Mouse (Mus musculus): Measurements from ENCODE around the gene Ntf5.

The Ntf5 gene

GRCm38 (mm10) chr7:45435038-45435437 lies 21.5 kb downstream of the Ntf5 start:
- DNase-seq (ENCODE audit: low read depth) = no peak

- no peak for DNase-seq (ENCODE audit: low read depth)
Measured at GRCm38 (mm10) chr7:45436444-45436843, 22.9 kb downstream of the Ntf5 start.

DNA sequence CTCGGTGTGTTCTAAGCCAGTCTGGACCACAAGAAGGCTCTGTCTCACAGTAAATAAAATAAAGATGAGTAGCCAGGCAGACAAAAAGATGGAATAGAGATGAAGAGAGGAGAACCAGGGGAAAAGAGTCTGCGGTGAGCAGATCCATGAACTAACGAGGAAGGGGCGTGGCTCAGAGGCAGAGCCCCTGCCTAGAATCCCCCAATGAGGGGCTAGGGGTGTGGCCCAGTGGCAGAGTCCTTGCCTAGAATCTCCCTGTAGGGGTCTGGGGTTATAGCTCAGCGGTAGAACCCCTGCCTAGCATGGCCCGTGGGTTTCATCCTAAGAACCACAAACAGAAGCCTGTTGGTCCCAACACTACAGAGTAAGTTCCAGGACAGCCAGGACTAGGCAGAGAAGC lies 23.6 kb downstream of the Ntf5 start:
- no peak for DNase-seq (ENCODE audit: low read depth)

DNA sequence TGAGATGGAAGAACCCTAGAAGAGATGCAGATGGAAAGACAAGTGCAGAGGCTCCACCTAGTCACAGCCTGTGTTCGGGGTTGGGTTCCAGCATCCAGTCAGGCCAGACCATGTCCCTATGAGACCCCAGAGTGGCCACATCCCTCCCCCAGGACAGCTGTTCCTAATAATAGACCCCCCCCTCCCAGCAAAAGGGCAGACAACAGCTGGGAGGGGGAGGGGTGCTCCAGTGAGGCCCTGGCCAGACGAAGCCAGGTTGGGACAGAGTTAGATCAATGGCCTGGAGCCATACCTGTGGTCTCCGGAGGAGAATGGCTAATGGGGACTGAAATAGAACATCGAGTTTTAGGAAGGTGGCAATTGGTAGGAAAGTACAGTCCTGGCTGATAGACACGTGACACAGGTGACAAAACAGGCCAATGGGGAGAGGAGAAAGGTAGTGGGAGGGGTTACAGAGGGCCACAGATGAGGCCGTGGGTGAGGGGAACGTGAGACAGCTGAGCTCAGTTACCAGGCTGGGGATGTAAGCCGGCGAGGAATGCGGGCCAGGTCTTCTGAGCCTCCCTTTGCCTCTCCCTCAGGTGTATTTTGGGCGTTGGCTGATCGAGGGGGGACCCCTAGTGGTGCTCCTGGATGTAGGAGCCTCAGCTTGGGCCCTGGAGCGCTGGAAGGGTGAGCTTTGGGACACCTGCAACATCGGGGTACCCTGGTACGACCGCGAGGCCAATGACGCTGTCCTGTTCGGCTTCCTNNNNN lies 24.2 kb downstream of the Ntf5 start, which contains the start of gene Ruvbl2:
Gene Ruvbl2, minus strand, starts transcription at position 576 of the 756 bp plus-strand sequence.
- no peak for DNase-seq (ENCODE audit: low read depth)

GRCm38 (mm10) chr7:45443526-45444420 lies 30.3 kb downstream of the Ntf5 start:
- no peak for DNase-seq (ENCODE audit: low read depth)

DNA sequence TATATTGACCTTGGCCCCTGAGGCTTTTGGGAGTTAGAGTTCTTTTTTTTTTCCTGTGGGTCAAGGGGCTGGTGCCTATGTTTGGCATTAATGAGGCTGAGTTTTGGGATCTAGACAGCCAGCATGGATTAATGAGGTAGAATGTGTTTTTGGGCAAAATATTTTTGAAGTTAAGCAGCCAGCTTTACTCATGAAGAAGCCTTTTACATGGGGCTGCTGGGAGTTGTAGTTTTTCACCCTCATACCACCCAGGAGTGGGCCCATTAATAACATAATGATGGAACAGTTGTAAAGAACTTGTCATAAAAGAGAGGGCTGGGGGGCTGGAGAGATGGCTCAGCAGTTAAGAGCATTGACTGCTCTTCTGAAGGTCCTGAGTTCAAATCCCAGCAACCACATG lies 33.1 kb downstream of the Ntf5 start:
- DNase-seq (ENCODE audit: low read depth) = no peak

- no peak for DNase-seq (ENCODE audit: low read depth)
Measured at GRCm38 (mm10) chr7:45447325-45447990, 34.0 kb downstream of the Ntf5 start.

- no peak for DNase-seq (ENCODE audit: low read depth)
Measured at GRCm38 (mm10) chr7:45449974-45450373, 36.5 kb downstream of the Ntf5 start.

GRCm38 (mm10) chr7:45451344-45451982 lies 38.0 kb downstream of the Ntf5 start:
- DNase-seq (ENCODE audit: low read depth) = no peak

DNA sequence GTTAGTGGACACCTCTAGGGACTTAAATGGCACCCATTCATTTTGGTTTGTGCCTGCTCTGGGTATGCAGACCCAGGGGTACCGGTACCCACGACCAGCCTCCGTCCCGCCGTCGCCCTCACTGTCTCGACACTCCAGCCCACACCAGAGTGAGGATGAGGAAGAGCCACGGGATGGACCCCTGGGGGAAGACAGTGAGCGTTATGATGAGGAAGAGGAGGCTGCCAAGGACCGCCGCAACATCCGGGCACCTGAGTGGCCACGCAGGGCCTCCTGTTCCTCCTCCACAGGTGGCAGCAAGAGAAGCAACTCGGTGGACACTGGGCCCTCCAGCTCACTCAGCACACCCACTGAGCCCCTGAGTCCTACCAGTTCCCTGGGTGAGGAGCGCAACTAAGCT lies 41.5 kb downstream of the Ntf5 start:
- no peak for DNase-seq (ENCODE audit: low read depth)

DNA sequence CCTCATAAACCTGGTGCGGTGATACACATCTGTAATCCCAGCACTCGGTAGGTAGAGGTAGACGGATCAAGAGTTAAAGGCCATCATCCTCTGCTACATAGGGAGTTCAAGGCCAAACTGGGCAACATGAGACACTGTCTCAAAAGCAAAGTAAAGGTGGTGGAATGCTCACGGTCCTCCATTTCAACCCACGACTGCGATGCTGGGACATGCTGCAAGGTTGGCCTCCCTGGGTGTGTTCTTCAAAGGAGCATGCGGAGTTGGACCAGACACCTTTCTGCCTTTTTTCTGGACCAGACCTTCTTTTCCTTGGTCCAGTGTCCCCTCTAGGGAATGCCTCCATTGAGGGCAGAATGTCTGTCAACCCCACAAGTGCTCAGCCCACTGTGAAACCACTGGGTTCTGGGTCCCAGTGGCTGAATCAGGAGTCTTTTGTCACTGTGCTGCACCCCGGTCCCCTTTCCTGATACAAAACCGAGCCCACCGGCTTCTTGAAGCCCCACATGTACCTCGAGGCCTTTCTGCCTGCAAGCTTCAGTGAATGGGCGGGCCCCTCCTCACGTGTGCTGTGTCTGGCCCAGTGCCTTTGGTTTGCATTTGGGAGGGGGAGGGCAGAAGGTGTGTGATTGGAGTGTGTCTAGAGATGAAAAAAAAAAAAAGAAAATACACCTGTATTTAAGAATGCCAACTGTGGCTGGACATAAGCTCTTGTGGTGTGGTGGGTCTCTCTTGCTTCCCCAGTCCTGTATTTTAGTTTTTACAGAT lies 42.6 kb downstream of the Ntf5 start:
- no peak for DNase-seq (ENCODE audit: low read depth)

- DNase-seq (ENCODE audit: low read depth) = no peak
Measured at GRCm38 (mm10) chr7:45456721-45457203, 43.3 kb downstream of the Ntf5 start.

- no peak for DNase-seq (ENCODE audit: low read depth)
Measured at GRCm38 (mm10) chr7:45457204-45458060, 43.9 kb downstream of the Ntf5 start.

DNA sequence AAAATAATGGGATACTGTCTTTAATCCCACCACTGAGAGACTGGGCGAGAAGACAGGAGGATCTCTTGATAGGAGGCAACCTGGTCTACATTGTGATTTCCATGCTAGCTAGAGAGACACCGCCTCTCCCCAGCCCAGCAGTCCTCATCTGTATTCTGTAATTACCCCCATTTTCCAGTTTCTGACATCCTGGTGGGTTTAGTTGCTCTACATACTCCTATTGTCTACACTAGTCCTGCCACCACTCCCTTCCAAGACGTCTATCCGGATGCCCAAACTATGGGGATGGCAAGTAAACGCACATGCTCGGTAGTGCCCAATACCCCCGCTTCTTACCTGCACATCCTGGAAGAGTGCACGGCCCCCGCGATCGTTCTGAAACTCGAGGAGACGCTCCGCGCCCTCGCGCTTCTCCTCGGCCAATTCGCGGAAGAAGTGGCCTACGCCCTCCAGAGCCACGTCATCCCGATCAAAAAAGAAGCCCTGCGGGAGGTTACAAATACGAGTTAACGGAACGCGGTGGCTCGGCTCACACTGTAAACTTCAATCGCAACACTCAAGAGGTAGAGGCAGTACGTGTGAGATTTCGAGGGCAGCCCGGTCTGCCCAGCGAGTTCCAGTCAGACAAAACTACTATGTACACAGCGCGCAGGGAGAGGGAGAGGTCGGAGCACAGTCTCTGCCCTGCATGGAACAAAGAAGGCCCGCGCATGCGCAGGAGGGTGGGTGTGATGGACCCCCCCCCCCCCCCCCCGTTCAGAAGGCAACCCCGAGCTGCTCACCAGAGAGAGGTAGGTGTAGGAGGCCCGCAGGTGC lies 45.5 kb downstream of the Ntf5 start:
- no peak for DNase-seq (ENCODE audit: low read depth)

GRCm38 (mm10) chr7:45459564-45460140 lies 46.2 kb downstream of the Ntf5 start, which contains the start of gene Ftl1:
TSS of gene Ftl1 (minus strand) at chr7:45459884.
- peak; percentile 95 for DNase-seq (ENCODE audit: low read depth)

DNA sequence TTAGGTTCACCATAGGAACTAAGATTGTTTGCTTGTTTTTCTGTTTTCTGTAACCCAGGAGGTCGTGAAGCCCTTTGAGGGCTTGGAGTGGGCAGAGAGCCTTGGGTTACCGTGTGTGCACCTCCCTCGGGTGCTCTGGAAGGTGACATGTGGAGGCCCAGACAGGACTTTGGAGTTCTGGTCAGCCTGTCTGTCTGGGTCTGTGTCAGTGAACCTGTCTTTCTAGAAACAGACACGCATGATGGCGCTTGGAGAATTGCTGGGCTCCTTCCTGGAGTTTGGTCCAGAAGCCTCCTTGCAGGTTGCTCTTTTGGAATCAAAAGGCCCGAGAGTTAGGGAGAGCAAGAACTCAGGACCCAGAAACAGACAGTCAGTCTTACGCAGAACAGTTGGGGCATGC lies 46.9 kb downstream of the Ntf5 start:
- DNase-seq (ENCODE audit: low read depth) = no peak

- DNase-seq (ENCODE audit: low read depth) = peak; percentile 92
Measured at GRCm38 (mm10) chr7:45460860-45461314, 47.4 kb downstream of the Ntf5 start.

- DNase-seq (ENCODE audit: low read depth) = no peak
Measured at GRCm38 (mm10) chr7:45461326-45461725, 47.8 kb downstream of the Ntf5 start.

DNA sequence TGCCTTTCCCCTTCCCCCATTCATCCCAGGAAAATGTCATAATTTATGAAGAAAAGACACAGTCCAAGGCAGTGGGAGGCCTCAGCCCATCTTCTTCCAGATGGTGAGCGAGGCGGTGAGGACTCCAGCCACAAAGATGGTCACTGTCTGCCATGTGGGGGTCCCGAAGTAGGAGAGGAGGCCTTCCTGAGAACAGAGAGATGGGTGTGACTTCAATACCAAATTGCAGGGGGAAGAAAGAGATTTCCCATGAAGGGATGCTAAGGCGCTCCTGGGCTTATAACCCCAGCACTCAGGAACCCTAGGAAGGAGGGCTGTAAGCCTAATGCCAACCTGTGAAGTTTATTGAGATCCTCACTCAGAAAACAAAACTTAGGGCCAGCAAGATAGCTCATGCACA lies 48.3 kb downstream of the Ntf5 start:
- DNase-seq (ENCODE audit: low read depth) = no peak

All from fibroblast of lung, adult 2 months (primary cell).